Mouse (Mus musculus): ENCODE results near the gene Prrx1.

Gene Prrx1

DNA sequence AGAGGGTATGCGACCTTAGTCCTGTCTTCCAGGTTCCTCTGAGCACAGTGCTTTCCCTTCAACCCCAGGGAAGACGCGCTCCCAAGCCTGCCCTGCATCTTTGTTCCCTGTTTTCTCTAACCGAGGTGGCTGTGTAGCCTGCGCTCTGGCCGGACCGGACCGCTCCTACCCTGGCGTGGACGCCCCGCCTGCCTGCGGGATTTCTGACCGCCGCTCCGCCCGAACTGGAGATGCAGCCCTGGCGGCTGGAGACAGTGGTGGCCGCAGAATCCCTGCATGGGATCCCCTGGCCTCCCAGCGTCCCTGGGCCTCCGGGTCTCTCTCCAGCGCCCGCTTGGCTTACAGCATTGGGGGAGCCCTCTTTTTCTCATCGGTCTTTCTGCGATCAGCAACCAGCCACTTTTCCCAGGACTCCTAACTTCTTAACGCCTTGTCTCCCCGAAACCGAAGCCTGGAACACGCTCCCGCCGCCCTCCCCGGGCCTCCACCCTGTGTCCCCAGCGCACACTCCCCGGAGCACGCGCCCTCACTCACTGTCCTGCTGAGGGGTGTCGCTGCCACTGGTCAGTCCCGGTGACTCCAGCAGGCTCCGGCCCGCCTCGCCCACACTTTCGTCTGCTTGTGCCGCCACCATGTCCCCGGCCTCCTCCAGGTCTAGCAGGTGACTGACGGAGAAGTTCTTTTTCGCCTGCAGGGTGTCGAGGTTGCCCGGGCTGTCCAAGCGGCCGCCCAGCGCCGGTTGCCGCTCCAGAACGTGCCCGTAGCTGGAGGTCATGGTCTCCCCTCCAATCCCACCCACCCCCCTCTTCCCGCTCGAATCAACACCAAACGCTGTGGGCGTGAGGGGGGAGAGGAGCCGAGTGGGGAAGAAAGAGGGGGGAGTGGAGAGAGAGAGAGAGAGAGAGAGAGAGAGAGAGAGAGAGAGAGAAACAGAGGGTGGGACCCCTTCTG lies 1.4 kb downstream of the Prrx1 start:
- no peak for DNase-seq (ENCODE audit: low spot score)

DNA sequence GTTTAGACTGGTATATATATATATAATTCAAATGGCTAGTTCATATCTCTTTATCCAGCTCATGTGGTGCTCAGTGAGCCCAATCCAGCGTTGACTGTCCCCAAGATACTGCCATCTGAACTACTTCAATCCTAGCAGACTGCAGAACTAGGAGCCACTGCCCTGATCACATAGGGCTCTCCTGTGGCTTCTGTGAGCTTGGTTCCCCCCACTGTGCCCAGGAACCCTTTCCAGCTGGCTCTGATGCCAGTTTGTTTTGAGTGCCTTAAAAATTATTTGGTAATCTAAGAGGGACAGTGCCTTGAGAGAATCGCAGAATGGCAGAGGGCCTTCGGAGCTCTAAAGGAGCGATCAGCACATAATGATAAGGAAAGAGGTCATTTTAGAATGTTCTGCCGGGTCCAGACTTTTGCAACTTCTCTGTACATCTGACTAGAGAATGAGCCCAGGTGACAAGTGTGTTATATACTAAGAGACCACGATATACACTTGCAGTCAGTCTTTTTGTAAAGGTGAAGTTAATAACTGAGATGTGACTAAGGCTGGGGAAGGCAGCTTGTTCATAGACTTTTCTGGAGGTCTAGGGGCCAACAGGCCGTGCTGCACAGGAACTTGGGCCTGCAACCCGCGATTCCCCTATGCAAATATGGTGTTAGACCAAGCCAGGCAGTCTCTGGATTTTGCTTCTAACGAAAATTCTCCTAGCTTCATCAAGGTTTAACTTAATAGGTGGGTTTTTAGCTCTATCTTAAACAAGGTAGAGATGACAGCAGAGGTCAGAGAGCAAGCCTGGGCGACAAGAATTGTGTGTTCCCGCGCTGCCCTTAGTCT lies 2.3 kb downstream of the Prrx1 start:
- no peak for DNase-seq (ENCODE audit: low spot score)

DNA sequence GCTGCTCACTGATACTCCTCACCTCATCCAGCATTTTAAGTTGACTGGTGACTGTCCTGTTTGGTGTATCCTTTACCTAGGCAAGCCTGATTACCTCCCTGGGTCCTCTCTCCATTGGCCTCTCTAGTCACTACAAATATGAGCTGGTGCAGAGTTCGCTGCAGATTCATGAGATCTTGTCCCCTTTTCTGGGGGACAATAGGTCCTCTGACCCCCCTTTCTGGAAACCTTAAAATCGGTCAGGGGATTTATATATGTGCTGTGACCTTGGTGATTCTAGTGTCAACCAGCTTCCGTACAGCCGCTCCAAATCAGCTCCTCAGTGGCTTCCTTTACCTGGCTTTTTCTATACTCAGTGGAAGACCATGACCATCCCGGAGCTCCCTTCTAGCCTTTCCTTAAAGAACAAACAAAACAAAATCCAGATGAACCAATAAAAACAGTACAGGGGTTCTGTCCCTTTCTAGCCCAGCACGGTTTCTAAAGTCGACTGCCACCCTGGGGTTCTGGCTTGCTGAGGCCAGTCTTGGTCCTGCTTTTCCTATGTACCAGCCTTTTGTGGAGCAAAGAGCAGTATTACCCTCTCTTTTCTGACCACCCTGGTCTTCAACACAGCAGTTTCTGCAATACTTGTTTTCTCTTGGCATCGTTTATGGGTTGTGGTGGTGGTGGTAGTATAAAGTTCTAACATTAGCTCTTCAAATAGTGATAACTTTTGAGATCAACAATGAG lies 3.3 kb downstream of the Prrx1 start:
- DNase-seq (ENCODE audit: low spot score) = no peak

DNA sequence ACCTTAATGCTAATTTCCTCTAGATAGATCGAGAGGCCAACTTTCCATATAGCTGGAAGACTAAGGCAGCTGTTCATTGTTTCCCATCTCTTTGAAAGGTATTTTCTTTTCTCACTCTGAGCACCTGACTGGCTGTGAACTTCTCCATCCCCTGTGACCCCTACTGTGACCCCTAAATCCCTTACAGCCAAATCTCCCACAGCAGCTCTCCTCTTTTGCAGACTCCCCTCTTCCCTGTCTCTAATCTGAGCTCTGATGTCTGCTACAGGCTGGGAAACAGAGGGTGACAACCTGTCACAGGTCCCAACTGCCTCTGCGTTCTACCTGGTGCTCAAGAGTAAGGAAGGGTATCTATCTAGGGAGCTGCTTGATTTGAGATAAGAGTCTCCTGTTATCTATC lies 4.0 kb downstream of the Prrx1 start:
- DNase-seq (ENCODE audit: low spot score) = no peak

DNA sequence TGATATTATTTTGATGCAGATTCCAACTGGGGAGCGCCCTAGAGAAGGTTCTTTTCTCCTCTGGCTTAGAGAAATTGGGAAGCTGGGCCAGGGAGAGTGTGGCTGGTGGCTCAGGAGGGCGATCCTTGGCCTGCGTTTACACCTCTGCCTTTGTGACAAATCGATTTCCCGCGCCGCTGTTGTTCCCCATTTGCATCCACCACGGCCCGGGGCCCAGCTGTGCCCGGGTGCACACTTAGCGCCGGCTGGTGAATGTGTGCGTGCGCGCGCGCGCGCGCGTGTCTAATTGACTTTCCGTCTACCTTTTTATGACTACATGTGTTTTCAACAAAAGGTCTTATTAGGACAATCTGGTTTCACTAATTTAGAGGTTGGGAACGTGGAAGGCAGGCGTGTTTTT lies 4.9 kb downstream of the Prrx1 start:
- DNase-seq (ENCODE audit: low spot score) = no peak

DNA sequence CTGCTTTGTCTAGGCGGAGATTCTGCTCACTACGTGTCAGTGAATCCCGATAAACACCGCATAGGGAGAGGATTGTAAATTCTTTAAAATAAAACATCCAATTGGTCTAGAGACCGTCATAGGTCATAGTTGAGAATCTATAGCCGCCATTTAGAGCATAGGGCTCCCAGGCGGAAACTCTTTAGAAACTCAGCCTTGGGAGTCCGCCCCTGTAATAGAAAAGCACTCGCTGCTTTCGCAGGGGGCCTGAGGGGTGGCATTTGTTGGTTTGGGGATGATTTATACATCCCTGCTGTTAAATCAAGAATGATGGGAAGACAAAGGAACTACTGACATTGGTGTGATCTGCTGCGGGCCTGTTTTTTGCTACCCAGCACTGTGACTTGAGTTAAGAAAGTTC lies 5.8 kb downstream of the Prrx1 start:
- DNase-seq (ENCODE audit: low spot score) = no peak

DNA sequence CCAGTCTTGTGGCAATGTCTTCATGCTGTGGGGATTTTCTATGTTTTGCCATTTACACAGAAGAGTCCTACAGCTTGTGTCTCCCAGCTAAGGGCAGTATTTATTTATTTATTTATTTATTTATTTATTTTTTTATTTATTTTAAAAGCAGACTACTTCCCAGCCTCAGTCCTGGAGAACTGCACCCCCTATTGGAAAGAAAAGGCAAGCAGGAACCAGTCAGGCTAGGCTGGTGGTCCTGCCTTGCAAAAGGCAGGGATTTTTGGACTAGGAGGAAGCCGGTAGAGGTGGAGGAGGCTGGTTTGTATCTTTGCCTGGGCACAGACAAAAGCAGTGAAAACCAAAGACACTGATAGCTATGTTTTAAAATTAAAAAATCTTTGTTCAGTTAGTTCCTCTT lies 7.6 kb downstream of the Prrx1 start:
- DNase-seq (ENCODE audit: low spot score) = no peak

DNA sequence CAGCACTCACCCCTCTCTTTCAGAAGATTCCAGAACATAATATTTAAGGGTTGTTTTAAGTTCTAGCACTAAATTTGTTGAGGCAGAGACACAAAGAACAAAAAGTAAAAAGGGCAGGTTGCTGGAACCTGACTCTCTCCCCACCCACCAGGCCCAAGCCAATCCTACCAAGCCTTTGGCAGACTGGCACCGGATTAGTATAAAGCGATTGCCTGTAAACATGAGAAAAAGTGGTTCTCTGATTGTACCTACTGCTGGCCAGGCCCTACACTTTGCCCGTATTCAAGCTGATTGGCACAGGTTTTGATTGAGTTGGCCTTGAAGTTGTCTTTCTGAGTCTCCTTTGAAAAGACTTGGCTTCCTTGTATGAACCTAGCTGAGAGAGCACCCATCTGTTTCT lies 8.7 kb downstream of the Prrx1 start:
- DNase-seq (ENCODE audit: low spot score) = no peak

DNA sequence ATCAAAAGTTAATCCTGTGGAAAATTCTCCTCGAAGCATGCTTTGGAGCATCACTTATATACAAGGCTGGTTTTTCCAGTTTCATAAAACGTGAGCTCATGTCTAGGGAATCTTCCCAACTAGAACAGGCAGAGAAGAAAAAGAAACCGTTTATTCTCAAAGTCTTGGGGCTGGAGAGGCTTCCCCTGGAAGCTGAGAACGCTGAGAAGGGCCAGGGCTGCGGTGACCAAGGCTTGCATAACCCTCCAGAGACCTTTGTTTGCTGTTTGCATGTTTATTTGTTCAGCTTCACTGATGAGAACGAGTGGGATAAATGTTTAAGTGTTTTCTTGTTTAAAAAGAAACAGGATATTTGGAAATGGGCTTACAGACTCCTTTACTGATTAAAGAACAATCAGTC lies 11.2 kb downstream of the Prrx1 start:
- no peak for DNase-seq (ENCODE audit: low spot score)

DNA sequence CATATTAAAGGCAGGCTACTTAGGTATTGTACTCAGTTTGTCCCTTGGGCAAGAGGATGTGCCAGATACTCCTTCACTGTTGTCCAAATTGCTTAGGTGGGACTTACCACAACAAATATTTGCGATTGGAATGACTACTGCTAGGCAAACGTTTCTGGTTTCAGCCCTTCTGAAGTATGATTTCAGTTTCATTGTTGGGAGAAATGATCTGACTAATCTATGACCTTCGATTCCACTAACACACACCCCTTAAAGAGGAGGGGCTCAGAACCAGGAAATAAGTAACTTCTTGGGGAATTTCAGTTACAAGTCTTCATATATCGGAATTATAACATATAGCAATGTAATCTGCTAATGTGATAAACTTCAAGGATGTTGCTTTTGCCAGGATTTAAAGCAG lies 20.4 kb downstream of the Prrx1 start:
- DNase-seq (ENCODE audit: low spot score) = no peak

DNA sequence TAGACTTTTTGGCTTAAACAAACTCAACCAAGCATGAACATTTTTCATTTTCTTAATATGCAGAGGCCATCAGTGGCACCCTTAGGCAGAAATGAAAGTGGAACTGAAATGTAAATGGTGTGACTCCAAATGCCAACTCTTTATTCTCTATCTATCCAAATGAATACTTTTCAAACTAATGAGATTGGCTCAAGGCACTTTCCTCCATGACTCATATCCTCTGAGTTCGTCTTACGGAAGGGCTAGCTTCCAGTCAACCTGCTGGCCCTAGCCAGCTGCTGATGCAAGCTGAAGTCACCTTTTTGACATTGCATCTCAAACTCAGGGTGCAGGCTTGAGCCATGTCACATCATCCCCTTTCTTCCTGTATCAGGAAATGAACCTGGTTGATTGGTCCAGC lies 21.6 kb downstream of the Prrx1 start:
- no peak for DNase-seq (ENCODE audit: low spot score)

DNA sequence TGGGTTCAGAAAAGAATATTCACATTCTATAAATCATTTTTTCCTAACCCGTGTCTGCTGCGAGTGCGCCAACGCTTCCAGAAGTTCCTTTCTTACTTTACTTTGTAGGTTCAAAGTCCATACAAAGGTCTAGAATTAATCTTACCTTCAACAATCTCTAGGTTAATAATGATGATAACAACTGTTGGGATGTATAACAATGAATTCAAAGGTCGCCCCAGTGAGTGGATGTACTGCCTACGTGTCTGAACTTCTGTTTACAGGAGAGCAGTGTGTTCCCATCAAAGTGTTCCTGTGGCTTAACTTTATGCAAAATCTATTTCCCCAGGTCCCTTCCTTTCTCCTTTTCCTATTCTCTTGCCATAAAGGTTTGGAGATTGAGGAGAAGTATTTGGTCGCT lies 24.4 kb downstream of the Prrx1 start:
- DNase-seq (ENCODE audit: low spot score) = no peak

DNA sequence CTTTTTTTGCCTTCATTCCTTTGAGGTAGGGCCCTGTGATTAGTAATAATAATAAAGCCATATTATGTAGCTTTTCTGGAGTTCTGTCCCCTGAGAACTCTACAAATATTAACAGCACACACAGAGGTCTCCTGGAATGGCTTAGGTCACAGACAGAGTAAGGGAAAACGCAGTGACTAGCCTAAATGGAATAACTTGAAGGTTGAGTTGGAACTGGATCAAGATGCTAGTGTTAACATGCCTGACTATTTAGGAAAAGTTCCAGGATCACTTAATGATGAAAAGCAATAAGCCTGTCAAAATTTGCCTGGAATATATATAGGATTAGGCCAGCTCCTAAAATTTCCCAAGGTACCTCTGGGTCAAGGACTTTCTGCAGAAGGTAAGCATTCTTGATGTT lies 28.0 kb downstream of the Prrx1 start:
- no peak for DNase-seq (ENCODE audit: low spot score)

DNA sequence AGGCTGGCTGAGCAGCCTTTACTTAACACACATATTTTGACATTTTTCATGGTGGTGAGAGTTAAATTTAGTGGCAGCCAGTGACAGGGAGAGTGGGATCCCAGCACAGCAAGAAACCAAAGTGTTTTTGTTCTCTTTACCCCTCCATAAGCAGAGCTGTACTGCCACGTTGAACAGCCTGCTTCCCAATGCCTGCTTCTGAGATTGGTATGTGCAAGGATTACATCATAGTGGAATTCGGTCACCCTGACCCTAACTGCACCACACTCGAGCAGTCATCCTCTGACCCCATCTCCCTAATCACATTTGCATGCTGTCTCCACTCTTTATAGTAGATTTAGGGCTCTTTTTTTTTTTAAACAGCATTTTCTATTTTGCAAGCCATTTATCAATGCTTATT lies 28.4 kb downstream of the Prrx1 start:
- no peak for DNase-seq (ENCODE audit: low spot score)

DNA sequence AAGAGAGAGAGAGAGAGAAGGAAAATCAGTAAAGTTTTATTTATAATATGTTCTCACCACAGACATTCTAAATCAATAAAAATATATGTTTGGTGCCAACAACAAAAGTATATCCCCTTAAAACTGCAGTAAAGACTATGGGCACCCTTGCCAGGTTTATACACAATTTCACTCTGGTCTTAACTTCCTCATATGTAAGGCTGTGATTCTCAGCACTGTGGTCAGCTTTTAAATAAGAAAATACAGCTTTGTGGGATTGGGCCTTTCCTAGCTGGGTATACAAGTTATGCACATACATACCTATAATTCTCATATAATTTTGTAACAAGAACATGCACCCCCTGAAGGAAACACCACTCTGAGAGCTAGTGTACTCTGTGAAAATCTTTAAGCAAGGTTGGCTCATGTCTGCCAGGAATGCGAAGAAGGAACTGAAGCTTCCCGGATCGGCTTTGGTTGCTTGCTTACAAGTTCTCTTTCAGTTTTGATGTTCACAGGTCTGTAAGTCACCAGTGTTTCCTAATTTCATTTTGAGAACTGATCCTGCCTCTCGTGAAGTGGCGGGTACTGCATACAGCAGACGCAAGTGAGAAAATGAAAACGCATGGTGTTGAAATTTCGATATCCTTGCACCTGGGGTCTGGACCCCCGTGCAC lies 29.4 kb downstream of the Prrx1 start:
- no peak for DNase-seq (ENCODE audit: low spot score)

DNA sequence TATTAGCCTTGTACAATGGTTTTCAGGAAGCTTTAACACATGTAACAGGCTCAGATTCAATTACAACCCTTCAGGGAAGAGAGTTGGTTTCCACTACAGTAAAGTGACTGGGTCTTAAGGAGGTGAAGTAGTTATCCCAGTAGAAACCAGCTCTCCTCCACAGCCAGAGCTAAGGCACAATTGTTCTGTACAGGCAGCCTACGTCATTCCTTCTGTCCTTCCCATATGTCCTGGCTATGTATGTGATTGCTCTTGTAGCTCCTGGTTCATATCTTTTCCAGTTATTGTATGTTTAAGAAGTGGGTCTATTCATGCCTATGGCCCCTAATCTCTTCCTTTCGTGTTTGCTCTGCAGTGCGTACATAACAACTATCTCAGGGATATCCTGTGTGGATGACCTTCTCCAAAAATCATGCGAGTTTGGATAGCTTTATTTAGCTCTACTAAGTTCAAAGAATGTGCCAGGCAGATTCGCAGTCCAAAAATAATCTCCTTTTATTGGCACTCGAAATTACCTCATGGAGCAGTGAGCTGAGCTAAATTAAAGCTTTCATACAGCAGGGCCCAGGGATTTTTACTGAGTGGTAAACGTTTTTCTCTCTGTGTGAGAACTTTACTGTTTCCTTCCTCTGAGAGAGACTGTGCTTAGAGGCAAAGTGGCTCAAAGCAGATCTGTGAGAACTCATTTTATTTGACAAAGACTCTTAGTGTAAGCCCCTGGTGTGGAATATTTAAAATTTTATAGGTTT lies 31.9 kb downstream of the Prrx1 start:
- no peak for DNase-seq (ENCODE audit: low spot score)

DNA sequence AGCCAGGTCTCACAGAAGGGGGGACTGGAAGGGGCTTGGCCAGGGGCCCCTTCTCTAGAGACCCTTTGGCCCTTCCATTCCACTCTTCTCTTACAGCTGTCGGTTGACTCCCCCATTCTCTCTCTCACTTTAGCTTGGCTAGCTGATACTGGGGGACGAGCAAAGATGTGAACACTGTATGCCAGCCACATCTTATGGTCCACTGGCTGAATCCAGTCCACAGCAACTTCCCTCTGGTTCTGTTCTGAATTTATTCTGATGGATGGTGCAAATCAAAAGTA lies 32.7 kb downstream of the Prrx1 start:
- DNase-seq (ENCODE audit: low spot score) = no peak

DNA sequence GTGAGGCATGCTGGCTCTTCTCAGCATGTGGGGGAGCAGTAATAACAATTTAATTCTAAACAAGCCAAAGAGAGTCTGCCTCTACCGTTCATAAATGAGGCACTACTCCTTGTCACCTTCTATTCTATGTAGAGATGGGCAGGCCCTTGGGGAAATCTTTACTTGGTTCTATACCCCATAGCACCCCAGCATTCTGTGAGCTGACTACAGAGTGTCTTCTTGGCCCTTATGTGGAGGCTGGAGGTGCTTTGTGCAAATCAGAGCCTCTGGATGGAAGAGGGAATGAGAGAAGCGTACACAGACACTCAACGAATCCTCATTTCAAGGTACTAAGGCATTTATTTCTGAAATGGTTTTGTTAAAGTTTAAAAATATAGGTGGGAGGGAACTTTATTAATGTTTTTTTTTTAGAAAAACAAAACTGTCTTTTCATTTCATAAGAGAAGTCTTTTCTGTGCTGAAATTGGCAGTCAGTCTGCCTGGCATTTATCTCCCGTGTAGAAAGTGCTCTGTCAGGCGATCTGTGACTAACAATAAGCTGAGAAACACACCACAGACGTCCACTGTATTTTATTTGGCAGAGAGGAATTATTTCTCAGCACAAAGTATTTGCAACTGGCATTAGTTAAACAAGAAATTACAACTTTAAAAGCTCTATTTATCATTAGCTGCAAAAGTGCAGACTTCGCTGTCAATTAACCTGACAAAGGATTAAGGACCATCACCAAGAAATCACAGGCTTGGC lies 33.2 kb downstream of the Prrx1 start:
- DNase-seq (ENCODE audit: low spot score) = no peak

DNA sequence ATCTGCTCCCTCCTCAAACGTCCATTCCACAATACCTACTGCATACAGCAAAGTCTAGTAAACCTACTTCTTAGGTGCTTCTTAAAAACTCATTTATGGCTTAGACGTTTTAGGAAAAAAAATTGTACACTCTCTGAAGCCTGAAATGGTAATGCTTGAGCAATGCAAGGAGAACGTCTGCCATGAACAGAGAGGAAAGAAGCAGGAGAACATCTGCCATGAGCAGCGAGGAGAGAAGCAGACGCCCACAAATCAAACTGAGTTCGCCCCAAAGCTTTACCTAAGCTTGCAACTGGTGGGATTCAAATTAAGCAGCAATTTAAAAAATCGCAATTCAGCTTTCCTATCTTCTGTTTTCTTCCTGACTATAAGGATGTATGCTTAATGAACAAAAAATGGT lies 36.4 kb downstream of the Prrx1 start:
- no peak for DNase-seq (ENCODE audit: low spot score)

DNA sequence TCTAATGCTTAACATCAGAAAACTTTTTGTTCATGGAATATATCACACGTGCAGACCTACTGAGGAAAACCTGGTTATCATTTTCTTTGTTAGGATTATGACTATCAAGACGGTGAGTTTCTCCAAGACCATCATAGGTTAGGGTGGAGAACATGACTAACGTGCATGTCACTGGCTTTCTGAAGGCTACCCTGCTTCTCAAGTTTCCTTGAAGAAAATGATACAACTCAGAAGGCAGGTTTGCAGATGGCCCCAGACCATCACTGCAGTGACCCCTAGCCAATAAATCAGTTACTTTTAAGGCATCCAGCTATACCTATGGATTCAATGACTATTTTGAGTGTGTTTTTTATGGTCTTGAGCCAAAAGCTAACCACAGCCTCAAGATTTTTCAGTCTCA lies 38.6 kb downstream of the Prrx1 start:
- DNase-seq (ENCODE audit: low spot score) = no peak

DNA sequence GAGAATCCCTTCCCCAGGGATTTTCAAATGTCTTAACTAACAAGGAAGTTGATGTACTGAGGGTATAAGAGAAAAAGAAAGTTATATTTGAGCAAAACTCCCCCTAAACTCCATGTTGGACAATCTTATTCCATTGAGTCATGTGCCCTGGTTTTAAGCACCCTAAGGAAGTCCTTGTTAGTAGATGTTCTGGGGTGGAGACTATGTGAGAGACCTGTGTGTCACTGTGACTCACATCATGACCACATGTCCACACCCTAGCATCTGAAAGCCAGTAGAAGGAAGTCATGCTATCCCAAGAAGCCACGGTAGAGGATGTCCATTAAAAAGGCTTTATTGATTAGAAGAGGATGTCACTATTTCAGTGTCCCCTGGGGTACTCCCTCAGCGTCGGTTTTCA lies 40.4 kb downstream of the Prrx1 start:
- no peak for DNase-seq (ENCODE audit: low spot score)
